Mouse (Mus musculus) heart, embryonic 10.5 days (tissue): ENCODE results near the gene Lonrf3. TPM values are rescaled to one million over a fixed set of nuclear protein-coding genes. Genes with fewer than 3 reads are reported as not detected.

Source experiments
- DNase-seq: peaks from one replicate; pipeline ENCODE4 v3.0.0-alpha.2; 2017; ENCODE audit warnings: low spot score
- H3K27ac ChIP-seq: fragments of 300-500 bp; sonication (generic); 2 replicates; pipeline ENCODE4 v1.5.1; 2016; ENCODE audit warnings: mild to moderate bottlenecking
- H3K27me3 ChIP-seq: fragments of 300-500 bp; sonication (generic); 2 replicates; pipeline ENCODE4 v1.6.1; 2016; ENCODE audit warnings: mild to moderate bottlenecking; ENCODE audit not compliant: poor library complexity, insufficient read depth, severe bottlenecking
- H3K36me3 ChIP-seq: fragments of 300-500 bp; sonication (generic); 2 replicates; pipeline ENCODE4 v1.6.1; 2016; ENCODE audit warnings: mild to moderate bottlenecking, moderate library complexity
- H3K4me1 ChIP-seq: fragments of 300-500 bp; sonication (generic); 2 replicates; pipeline ENCODE4 v1.6.1; 2016; ENCODE audit warnings: mild to moderate bottlenecking
- H3K4me3 ChIP-seq: fragments of 300-500 bp; sonication (generic); 2 replicates; pipeline ENCODE4 v1.5.1; 2016; ENCODE audit warnings: mild to moderate bottlenecking, moderate library complexity
- H3K9me3 ChIP-seq: fragments of 300-500 bp; sonication (generic); 2 replicates; pipeline ENCODE4 v1.6.1; 2016; ENCODE audit warnings: mild to moderate bottlenecking, moderate library complexity
- WGBS: fragments of 180-500 bp; shearing (Covaris S2); methylation state at CpG from one replicate; pipeline ENCODE4 v1.1.7; 2016; 5-methylcytosine and 5-hydroxymethylcytosine counted together
- polyA plus RNA-seq: library from polyadenylated mRNA; unstranded; fragments of >200 nt; fragmentation: Nextera tagmentation; extraction: Ambion mirVana; gene quantifications from 2 replicates; pipeline ENCODE4 v1.2.1, GENCODE M21; 2016

Gene Lonrf3
- polyA plus RNA-seq, result 0.11 and 0.33 TPM in 2 replicates

DNA sequence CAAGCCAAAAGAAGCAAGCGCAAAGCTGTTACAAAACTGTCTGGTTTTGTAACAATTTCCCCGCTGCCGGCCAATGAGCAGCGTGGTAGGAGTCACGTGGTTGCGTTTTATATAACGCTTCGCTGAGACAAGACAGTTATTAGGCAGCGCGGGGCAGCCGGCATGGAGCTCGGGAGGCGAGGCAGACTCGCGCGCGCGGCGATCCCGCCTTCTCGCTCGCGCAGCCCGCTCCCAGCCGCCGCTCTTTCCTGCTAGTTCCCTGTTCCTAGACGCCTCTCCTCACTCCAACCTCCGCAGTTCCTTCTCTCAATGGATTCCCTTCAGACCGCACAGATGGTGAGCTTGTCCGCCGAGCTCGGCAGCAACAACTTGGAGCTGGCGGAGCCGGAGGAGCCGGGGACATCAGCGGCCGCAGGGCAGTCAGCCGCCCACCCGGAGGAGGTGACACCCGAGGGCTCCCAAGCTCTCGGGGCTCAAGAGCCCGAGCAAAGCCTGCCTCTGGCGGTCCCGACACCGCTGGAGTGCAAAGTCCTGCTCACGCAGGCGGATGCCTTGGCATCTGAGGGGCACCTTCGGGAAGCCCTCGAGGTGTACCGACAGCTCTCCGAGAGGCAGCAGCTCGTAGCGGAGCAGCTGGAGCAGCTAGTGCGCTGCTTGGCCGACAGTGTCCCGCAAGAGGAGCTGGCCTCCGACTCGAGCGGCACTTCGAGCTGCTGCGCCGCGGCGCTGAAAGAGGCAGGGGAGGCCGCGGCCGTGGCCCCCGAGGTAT lies at the start of gene Lonrf3:
TSS of gene Lonrf3 (plus strand) at position 83 of the 769 bp plus-strand sequence.
- H3K36me3 ChIP-seq, result no peaks in the 10 kb centered on the region
- no peak within 1 kb of the TSS; the same call in 1 of the 2 replicates for H3K27ac ChIP-seq
- peak within 1 kb of the TSS; percentile 59 for H3K4me3 ChIP-seq
- no peaks in the 10 kb centered on the region for H3K4me1 ChIP-seq
- no peaks in the 10 kb centered on the region for H3K9me3 ChIP-seq
- 17% methylated on average over 68 of the region's 68 CpGs for WGBS
- DNase-seq, result peak; percentile 74
- peaks cover 59% of the 10 kb centered on the region for H3K27me3 ChIP-seq

- Histone ChIP-seq H3K4me3 (no peak overlapping the region), H3K27ac (no peak overlapping the region), H3K27me3 (no peaks in the 10 kb centered on the region), H3K36me3 (no peaks in the 10 kb centered on the region), H3K9me3 (no peaks in the 10 kb centered on the region), H3K4me1 (no peaks in the 10 kb centered on the region)
- no peak for DNase-seq
- WGBS, result 46% methylated on average over 1 of the region's 1 CpGs
Measured at GRCm38 (mm10) chrX:36278750-36279149, 49.4 kb upstream of the Lonrf3 start.

DNA sequence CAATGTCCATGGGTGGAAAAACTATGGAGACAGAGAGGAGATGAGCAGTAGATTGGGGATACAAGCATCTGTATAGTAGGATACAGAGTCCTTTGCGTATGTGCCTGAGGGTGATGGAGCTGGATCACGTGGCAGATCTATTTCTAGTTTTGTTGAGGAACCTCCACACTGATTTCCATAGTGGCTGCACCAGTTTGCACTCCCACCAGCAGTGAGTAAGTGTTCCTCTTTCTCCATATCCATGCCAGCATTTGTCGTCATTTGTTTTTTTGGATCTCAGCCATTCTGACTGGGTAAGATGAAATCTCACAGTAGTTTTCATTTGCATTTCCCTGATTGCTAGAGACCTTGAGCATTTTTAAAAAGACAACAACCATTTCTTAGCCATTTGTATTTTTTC lies 16.7 kb upstream of the Lonrf3 start:
- no peaks in the 10 kb centered on the region for H3K9me3 ChIP-seq
- no peak overlapping the region for H3K4me3 ChIP-seq
- no peaks in the 10 kb centered on the region for H3K36me3 ChIP-seq
- 74% methylated on average over 3 of the region's 3 CpGs for WGBS
- H3K27me3 ChIP-seq, result no peaks in the 10 kb centered on the region
- H3K27ac ChIP-seq, result no peak overlapping the region
- DNase-seq, result no peak
- H3K4me1 ChIP-seq, result no peaks in the 10 kb centered on the region

DNA sequence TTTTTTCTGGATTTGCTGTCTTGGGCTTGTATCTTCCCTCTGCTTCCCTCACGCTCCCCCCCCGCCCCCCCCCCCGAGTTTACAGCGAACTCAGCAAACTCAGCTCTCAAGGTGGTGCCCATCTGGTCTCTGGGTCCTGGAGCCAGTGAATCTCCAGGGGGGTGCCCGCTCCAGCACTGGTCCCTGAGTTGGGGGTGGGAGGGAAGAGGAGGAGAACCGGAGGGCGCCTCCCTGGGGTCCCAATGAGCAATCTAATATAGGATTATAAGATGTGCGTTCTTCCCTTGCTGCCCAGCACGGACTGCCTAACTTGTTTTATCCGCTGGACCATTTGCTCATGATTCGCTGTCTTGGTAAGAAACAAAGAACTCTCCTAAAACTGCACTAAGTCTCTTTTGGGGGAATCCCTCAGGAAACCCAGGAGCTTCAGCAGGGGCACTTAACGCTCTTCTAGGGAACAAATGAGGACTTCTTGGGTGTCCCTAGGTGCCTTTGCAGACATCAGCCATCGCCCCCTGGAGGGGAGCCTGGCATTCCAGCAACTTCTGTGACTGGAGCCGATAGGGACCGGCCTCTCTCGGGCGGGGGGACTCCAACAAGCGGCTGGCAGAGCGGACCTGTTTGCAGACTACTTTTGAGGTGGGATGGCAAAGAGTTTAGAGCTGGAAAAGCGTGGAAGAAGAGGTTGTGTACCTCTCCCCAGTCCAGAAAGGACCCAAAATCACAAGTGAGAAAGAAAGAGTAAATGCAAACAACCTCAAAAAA lies 480 bp upstream of the Lonrf3 start:
- H3K27ac ChIP-seq, result no peak overlapping the region
- no peaks in the 10 kb centered on the region for H3K9me3 ChIP-seq
- H3K36me3 ChIP-seq, result no peaks in the 10 kb centered on the region
- H3K4me1 ChIP-seq, result no peaks in the 10 kb centered on the region
- WGBS, result 12% methylated on average over 18 of the region's 20 CpGs
- DNase-seq, result peak; percentile 75
- H3K4me3 ChIP-seq, result peak overlapping the region; percentile 59
- H3K27me3 ChIP-seq, result peaks cover 59% of the 10 kb centered on the region

DNA sequence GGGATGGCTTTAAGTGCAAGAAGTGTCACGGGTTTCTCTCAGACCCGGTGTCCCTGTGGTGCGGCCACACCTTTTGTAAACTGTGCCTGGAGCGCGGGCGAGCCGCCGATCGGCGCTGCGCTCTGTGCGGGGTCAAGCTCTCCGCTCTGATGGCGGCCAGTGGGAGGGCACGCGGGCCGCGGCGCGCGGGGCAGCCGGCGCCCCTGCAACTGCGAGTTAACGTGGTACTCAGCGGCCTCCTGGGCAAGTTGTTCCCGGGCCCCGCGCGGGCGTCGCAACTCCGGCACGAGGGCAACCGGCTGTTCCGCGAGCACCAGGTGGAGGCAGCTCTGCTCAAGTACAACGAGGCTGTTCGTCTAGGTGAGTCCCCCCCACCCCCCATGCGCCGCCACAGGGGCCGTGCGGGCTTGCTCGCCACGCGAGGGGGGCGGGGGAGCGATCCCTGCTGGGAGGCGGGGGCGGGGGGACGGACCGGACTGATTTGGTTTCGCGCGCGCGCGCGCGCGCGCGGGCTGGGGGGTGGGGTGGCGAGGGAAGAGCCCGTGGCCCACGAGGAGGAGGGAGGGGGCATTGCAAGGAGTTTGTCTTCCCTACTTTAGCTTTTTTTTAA lies 992 bp downstream of the Lonrf3 start:
- no peak for DNase-seq
- Histone ChIP-seq H3K36me3 (no peaks in the 10 kb centered on the region), H3K9me3 (no peaks in the 10 kb centered on the region), H3K27ac (no peak overlapping the region; the same call in 1 of the 2 replicates), H3K4me1 (no peaks in the 10 kb centered on the region), H3K27me3 (peaks cover 59% of the 10 kb centered on the region), H3K4me3 (peak overlapping the region; percentile 59)
- 20% methylated on average over 43 of the region's 66 CpGs for WGBS

GRCm38 (mm10) chrX:36329849-36330411 lies 1.8 kb downstream of the Lonrf3 start:
- H3K27me3 ChIP-seq, result peaks cover 59% of the 10 kb centered on the region
- WGBS, result 22% methylated on average over 24 of the region's 44 CpGs
- H3K36me3 ChIP-seq, result no peaks in the 10 kb centered on the region
- no peak overlapping the region for H3K27ac ChIP-seq
- H3K4me3 ChIP-seq, result peak overlapping the region; percentile 59
- H3K9me3 ChIP-seq, result no peaks in the 10 kb centered on the region
- no peak for DNase-seq
- no peaks in the 10 kb centered on the region for H3K4me1 ChIP-seq

DNA sequence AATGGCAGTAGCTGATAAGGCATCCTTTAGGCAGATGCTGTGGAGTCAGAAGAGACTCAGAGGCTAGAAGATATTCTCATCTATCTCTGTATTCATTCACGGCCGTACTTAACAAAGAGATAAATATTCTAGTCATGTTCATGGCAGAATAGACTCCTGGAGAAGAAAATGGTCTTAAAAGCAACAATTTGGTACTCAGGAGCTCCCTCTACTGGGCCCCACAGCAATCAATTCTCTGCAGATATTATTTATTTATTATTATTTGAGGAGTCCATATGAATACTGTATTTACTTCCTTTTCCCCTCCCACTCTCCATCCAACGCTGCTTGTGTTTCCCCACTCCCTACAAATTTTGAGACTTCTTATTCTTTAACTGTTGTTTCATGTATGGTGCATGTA lies 24.3 kb downstream of the Lonrf3 start:
- Histone ChIP-seq H3K27me3 (no peaks in the 10 kb centered on the region), H3K9me3 (no peaks in the 10 kb centered on the region), H3K36me3 (no peaks in the 10 kb centered on the region), H3K4me1 (no peaks in the 10 kb centered on the region), H3K27ac (no peak overlapping the region), H3K4me3 (no peak overlapping the region)
- DNase-seq, result no peak
- 60% methylated on average over 3 of the region's 3 CpGs for WGBS

DNA sequence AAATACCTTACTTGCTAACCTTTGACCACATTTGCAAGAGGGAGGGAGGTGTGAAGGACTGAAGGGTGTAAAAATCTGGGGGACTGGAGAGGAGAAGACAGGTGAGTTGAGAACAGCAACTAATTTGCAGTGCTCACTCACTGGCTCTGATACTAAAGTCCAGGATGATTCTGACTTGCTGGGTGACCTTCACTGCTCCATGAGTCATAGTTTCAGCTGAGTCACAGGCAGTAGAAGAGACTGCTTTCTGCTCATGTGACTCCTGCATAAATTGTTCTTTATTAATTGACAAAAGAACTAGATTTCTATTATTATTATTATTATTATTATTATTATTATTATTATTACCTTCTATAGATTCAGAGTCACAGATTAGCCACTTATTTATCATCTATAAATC lies 57.2 kb downstream of the Lonrf3 start:
- Histone ChIP-seq H3K36me3 (no peaks in the 10 kb centered on the region), H3K9me3 (no peaks in the 10 kb centered on the region), H3K4me3 (no peak overlapping the region), H3K27me3 (no peaks in the 10 kb centered on the region), H3K4me1 (no peaks in the 10 kb centered on the region), H3K27ac (no peak overlapping the region)
- DNase-seq, result no peak

DNA sequence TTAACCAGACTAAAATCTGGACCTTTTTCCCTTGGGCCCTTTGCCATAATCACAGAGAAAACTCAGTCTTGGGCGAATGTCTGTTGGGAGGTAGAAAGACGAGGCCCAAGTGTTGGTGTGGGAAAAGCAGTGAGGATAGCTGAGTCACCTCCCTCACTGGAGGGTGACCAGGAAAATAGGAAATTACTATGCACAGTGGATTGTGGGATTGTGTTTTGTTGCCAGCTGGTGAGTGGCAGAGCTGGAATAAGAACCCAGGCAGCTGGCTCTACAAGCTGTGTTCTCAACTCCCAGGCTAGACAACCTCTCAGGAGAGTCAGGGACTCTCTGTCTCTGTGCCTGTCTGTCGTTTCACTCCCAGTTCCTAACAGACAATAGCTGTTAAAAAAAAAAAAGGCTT lies 61.8 kb downstream of the Lonrf3 start:
- Histone ChIP-seq H3K4me3 (no peak overlapping the region), H3K4me1 (no peaks in the 10 kb centered on the region), H3K27ac (no peak overlapping the region), H3K9me3 (no peaks in the 10 kb centered on the region), H3K27me3 (no peaks in the 10 kb centered on the region), H3K36me3 (no peaks in the 10 kb centered on the region)
- no peak for DNase-seq
- WGBS, result 59% methylated on average over 3 of the region's 3 CpGs

DNA sequence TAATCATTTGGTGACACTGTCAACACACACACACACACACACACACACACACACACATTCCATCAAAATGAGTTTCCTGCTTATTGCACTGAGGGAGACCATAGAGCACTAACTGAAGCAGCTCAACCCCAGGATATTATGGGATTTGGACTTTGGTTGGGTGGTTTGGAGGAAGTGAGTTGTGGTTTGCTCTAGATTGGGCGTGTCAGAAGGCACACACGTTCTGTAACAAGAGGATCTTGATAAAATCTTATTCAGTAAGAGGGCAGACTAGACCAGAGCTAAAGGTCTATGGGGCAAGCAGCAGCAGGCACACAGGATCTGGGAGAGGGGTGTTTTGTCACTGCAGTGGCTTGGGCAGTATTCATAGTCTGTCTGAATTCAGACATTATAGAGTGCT lies 62.4 kb downstream of the Lonrf3 start:
- H3K9me3 ChIP-seq, result no peaks in the 10 kb centered on the region
- H3K27me3 ChIP-seq, result no peaks in the 10 kb centered on the region
- no peak overlapping the region for H3K27ac ChIP-seq
- no peaks in the 10 kb centered on the region for H3K36me3 ChIP-seq
- no peaks in the 10 kb centered on the region for H3K4me1 ChIP-seq
- 52% methylated on average over 2 of the region's 2 CpGs for WGBS
- no peak overlapping the region for H3K4me3 ChIP-seq
- no peak for DNase-seq

GRCm38 (mm10) chrX:36392672-36393071 lies 64.5 kb downstream of the Lonrf3 start:
- 70% methylated on average over 6 of the region's 6 CpGs for WGBS
- Histone ChIP-seq H3K4me3 (no peak overlapping the region), H3K27me3 (no peaks in the 10 kb centered on the region), H3K9me3 (no peaks in the 10 kb centered on the region), H3K36me3 (no peaks in the 10 kb centered on the region), H3K27ac (no peak overlapping the region), H3K4me1 (no peaks in the 10 kb centered on the region)
- DNase-seq, result no peak

- WGBS, result 37% methylated on average over 6 of the region's 6 CpGs
- no peak overlapping the region for H3K4me3 ChIP-seq
- DNase-seq, result no peak
Measured at GRCm38 (mm10) chrX:36393279-36393678, 65.1 kb downstream of the Lonrf3 start.

DNA sequence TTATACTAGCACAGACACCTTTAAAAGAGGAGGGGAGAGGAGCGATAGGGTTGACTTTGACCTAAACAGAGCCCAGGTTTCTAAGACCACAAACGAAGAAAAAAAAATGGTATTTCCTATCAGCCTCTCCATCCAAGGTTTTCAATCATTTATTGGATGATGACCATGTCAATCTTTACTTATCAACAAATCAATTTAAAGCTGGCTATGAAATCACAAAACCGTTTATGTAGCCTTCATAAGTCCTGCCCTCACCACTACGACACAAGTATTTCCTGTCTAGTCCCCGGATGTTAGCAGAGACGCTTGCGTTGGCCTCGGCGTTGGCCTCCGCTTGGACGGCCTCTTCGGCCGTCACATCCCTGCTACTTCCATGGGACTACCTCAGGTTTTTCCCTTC lies 72.8 kb downstream of the Lonrf3 start, which contains the start of gene Gm6268:
TSS of gene Gm6268 (plus strand) at position 301 of the 400 bp plus-strand sequence.
- Histone ChIP-seq H3K36me3 (no peaks in the 10 kb centered on the region), H3K9me3 (no peaks in the 10 kb centered on the region), H3K27me3 (no peaks in the 10 kb centered on the region), H3K4me1 (no peaks in the 10 kb centered on the region), H3K4me3 (no peak within 1 kb of the TSS), H3K27ac (no peak within 1 kb of the TSS)
- WGBS, result 90% methylated on average over 13 of the region's 13 CpGs
- DNase-seq, result no peak

More at GRCm38 (mm10) chrX:36393279-36393678, 65.1 kb downstream of the Lonrf3 start:
- Histone ChIP-seq H3K36me3 (no peaks in the 10 kb centered on the region), H3K4me1 (no peaks in the 10 kb centered on the region), H3K9me3 (no peaks in the 10 kb centered on the region), H3K27me3 (no peaks in the 10 kb centered on the region), H3K27ac (no peak overlapping the region)
